Comparison of ENCODE assay signal across 17 mouse cellular contexts in the genomic region with DNA sequence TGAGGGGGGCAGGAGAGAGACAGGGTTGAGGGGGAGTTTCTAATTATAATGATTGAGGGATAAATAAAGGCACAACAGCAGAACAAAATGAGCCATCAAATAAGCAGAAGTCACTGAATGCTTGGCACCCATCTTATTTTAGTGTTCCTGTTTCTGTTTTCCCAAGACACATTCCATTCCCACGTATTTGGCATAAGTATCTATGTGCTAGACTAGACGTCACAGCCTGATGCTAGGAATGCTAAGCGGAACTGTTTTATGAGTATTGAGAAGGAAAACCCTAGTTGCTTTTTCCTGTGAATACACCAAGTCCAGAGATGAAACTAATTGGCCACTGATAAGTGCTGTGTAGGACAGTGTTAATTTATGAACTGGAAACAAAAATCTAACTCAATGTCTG.
"Had no signal": no experiment of that assay in that cellular context is flagged by ENCODE, and none has a peak within 500 bp of the region (broad histone marks: within the 10 kb centered on the region; RNA-seq: fewer than 3 reads in every experiment).

No protein-coding gene starts in this region.

- H3K9me3 ChIP-seq: limb, embryonic 15.5 days; liver, embryonic 12.5 days; midbrain, embryonic 10.5 days; neural tube, embryonic 15.5 days; stomach, embryonic 15.5 days had no signal

- H3K9ac ChIP-seq: limb, embryonic 15.5 days; liver, embryonic 12.5 days; lung, embryonic 14.5 days; neural tube, embryonic 15.5 days; stomach, embryonic 15.5 days had no signal

- H3K4me1 ChIP-seq: limb, embryonic 15.5 days; liver, embryonic 12.5 days; midbrain, embryonic 10.5 days; neural tube, embryonic 15.5 days; stomach, embryonic 15.5 days had no signal

- ATAC-seq: liver, embryonic 12.5 days had no signal

- H3K27ac ChIP-seq: layer of hippocampus, adult 2 months; left cerebral cortex, adult 2 months; limb, embryonic 15.5 days; liver, embryonic 12.5 days; midbrain, embryonic 10.5 days; neural tube, embryonic 15.5 days; stomach, embryonic 15.5 days had no signal

- H3K36me3 ChIP-seq: limb, embryonic 15.5 days; liver, embryonic 12.5 days; midbrain, embryonic 10.5 days; neural tube, embryonic 15.5 days; stomach, embryonic 15.5 days had no signal

- H3K4me3 ChIP-seq: layer of hippocampus, adult 2 months; left cerebral cortex, adult 2 months; limb, embryonic 15.5 days; liver, embryonic 12.5 days; midbrain, embryonic 10.5 days; myocyte; neural tube, embryonic 15.5 days; stomach, embryonic 15.5 days had no signal

- H3K4me2 ChIP-seq: limb, embryonic 15.5 days; liver, embryonic 12.5 days; lung, embryonic 14.5 days; neural tube, embryonic 15.5 days; stomach, embryonic 15.5 days had no signal

- DNase-seq: kidney, adult 2 months; kidney, postnatal 36 days; lung, embryonic 14.5 days; lung, postnatal 10 days; lung, postnatal 4 days; midbrain, embryonic 14.5 days; right cerebral cortex, postnatal 4 days; spleen, adult 18-20 months; thymus, postnatal 4 days had no signal

- H3K27me3 ChIP-seq: limb, embryonic 15.5 days; liver, embryonic 12.5 days; neural tube, embryonic 15.5 days; stomach, embryonic 15.5 days had no signal
